ENCODE assay signal across 8 mouse cellular contexts in genomic region chr1:151953563-151953962, GRCm38 (mm10).
DNase-seq lines count a peak whose midpoint lies in the region; ATAC-seq lines count a peak whose summit lies in the region.

No protein-coding gene starts in this region.

- H3K4me1 ChIP-seq in embryonic facial prominence, embryonic 13.5 days: peaks cover 39% of the 10 kb centered on the region
- peaks cover 28% of the 10 kb centered on the region for H3K4me1 ChIP-seq in embryonic facial prominence, embryonic 10.5 days
- peaks cover 10% of the 10 kb centered on the region for H3K4me1 ChIP-seq in hindbrain, embryonic 16.5 days (ENCODE audit: control insufficient read depth, insufficient read depth, low read depth, low read length)
- peaks cover 26% of the 10 kb centered on the region for H3K4me1 ChIP-seq in midbrain, embryonic 10.5 days

- intact Hi-C loops in gastrocnemius, postnatal 14 days (cut with DNase I; ENCODE audit: low total_unique reads): no loop called here
- intact Hi-C loops in left cerebral cortex, postnatal 10 days (cut with DNase I): no loop called here

- no peaks in the 10 kb centered on the region for H3K9me3 ChIP-seq in embryonic facial prominence, embryonic 13.5 days
- H3K9me3 ChIP-seq in embryonic facial prominence, embryonic 10.5 days: no peaks in the 10 kb centered on the region
- H3K9me3 ChIP-seq in hindbrain, embryonic 16.5 days (ENCODE audit: control insufficient read depth, low read length): no peaks in the 10 kb centered on the region
- no peaks in the 10 kb centered on the region for H3K9me3 ChIP-seq in midbrain, embryonic 10.5 days (replicated peaks)

- ATAC-seq in embryonic facial prominence, embryonic 13.5 days (ENCODE audit: insufficient number of reproducible peaks, insufficient read depth, low FRiP score, low TSS enrichment, low read depth): no peak
- peak; percentile 63 for ATAC-seq in hindbrain, embryonic 16.5 days

- H3K9ac ChIP-seq in embryonic facial prominence, embryonic 13.5 days: no peak overlapping the region
- H3K9ac ChIP-seq in hindbrain, embryonic 16.5 days (ENCODE audit: low read depth, low read length): no peak overlapping the region

- no peak for DNase-seq in embryonic facial prominence, embryonic 10.5 days (ENCODE audit: low spot score)
- DNase-seq in cerebellum, adult 18-20 months: peak; percentile 73 to 78
- peak; percentile 86 for DNase-seq in gastrocnemius, postnatal 14 days
- peak; percentile 56 to 77 for DNase-seq in left cerebral cortex, postnatal 10 days (ENCODE audit: extremely low spot score in 1 of 2, low spot score in 2 of 2)
- no peak for DNase-seq in midbrain, embryonic 10.5 days (ENCODE audit: low spot score)
- peak; percentile 78 for DNase-seq in testis, postnatal 10 days (ENCODE audit: low spot score)

- peak overlapping the region; percentile 29; the same call in 1 of the 2 replicates for H3K27ac ChIP-seq in embryonic facial prominence, embryonic 13.5 days
- no peak overlapping the region for H3K27ac ChIP-seq in embryonic facial prominence, embryonic 10.5 days (replicated peaks)
- H3K27ac ChIP-seq in hindbrain, embryonic 16.5 days (ENCODE audit: low read depth, low read length): no peak overlapping the region
- H3K27ac ChIP-seq in midbrain, embryonic 10.5 days (replicated peaks): peak overlapping the region; percentile 33; the same call in 1 of the 2 replicates

- no peak overlapping the region for H3K4me2 ChIP-seq in embryonic facial prominence, embryonic 13.5 days
- H3K4me2 ChIP-seq in hindbrain, embryonic 16.5 days (ENCODE audit: low read length): no peak overlapping the region

- no peaks in the 10 kb centered on the region for H3K27me3 ChIP-seq in embryonic facial prominence, embryonic 13.5 days
- no peaks in the 10 kb centered on the region for H3K27me3 ChIP-seq in embryonic facial prominence, embryonic 10.5 days (replicated peaks; ENCODE audit: low read depth, poor library complexity, severe bottlenecking)
- no peaks in the 10 kb centered on the region for H3K27me3 ChIP-seq in hindbrain, embryonic 16.5 days (replicated peaks; ENCODE audit: control insufficient read depth, insufficient read depth, low read length)
- no peaks in the 10 kb centered on the region for H3K27me3 ChIP-seq in midbrain, embryonic 10.5 days (ENCODE audit: low read depth, poor library complexity, severe bottlenecking)

- 24% methylated on average over 7 of the region's 7 CpGs for WGBS in embryonic facial prominence, embryonic 13.5 days
- 61% methylated on average over 7 of the region's 7 CpGs for WGBS in embryonic facial prominence, embryonic 10.5 days
- WGBS in hindbrain, embryonic 16.5 days: 23% methylated on average over 7 of the region's 7 CpGs
- 65% methylated on average over 7 of the region's 7 CpGs for WGBS in midbrain, embryonic 10.5 days

- H3K4me3 ChIP-seq in embryonic facial prominence, embryonic 13.5 days: no peak overlapping the region
- H3K4me3 ChIP-seq in embryonic facial prominence, embryonic 10.5 days: no peak overlapping the region
- no peak overlapping the region for H3K4me3 ChIP-seq in hindbrain, embryonic 16.5 days (ENCODE audit: low read length)
- no peak overlapping the region for H3K4me3 ChIP-seq in midbrain, embryonic 10.5 days

- H3K36me3 ChIP-seq in embryonic facial prominence, embryonic 13.5 days: no peaks in the 10 kb centered on the region
- H3K36me3 ChIP-seq in embryonic facial prominence, embryonic 10.5 days (replicated peaks): no peaks in the 10 kb centered on the region
- no peaks in the 10 kb centered on the region for H3K36me3 ChIP-seq in hindbrain, embryonic 16.5 days (ENCODE audit: control insufficient read depth, insufficient read depth, low read length)
- no peaks in the 10 kb centered on the region for H3K36me3 ChIP-seq in midbrain, embryonic 10.5 days

Comparison
In these comparisons a context has a peak if more than half of its experiments do, and no peak if none do; other contexts are left out.
1. H3K27ac ChIP-seq: peak in embryonic facial prominence, embryonic 13.5 days (single experiment) and midbrain, embryonic 10.5 days (single experiment); none in embryonic facial prominence, embryonic 10.5 days (single experiment) and hindbrain, embryonic 16.5 days (single experiment).
2. DNase-seq: peak in cerebellum, adult 18-20 months (2 of 2), gastrocnemius, postnatal 14 days (single experiment), left cerebral cortex, postnatal 10 days (2 of 2) and testis, postnatal 10 days (single experiment); none in embryonic facial prominence, embryonic 10.5 days (single experiment) and midbrain, embryonic 10.5 days (single experiment).